Mouse (Mus musculus): Measurements from ENCODE around the gene Stub1. TPM values are rescaled to one million over a fixed set of nuclear protein-coding genes. Genes with fewer than 3 reads are reported as not detected.
A peak's percentile ranks its signal among the peaks of the same experiment; 100 is the strongest.

The Stub1 gene
- total RNA-seq, 2 experiments from 2014 or later: 101 to 131 TPM

DNA sequence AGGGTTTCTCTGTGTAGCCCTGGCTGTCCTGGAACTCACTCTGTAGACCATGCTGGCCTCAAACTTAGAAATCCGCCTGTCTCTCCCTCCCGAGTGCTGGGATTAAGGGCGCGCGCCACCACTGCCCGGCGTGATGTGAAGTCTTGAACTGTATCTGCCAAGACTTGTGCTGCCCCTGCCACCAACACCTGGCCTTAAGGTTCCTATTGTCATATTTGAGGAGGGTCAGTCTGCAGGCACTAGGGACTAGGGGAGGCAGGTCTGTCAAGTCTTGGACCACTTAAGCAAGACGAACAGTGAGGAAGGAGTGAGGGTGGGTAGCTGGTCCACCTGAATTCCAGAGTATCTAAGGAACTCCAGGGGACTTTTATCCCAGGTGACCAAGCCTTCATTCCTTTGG, 36.3 kb upstream of the Stub1 start:
- ATAC-seq (replicated peaks; ENCODE audit: poor library complexity, severe bottlenecking): no peak

DNA sequence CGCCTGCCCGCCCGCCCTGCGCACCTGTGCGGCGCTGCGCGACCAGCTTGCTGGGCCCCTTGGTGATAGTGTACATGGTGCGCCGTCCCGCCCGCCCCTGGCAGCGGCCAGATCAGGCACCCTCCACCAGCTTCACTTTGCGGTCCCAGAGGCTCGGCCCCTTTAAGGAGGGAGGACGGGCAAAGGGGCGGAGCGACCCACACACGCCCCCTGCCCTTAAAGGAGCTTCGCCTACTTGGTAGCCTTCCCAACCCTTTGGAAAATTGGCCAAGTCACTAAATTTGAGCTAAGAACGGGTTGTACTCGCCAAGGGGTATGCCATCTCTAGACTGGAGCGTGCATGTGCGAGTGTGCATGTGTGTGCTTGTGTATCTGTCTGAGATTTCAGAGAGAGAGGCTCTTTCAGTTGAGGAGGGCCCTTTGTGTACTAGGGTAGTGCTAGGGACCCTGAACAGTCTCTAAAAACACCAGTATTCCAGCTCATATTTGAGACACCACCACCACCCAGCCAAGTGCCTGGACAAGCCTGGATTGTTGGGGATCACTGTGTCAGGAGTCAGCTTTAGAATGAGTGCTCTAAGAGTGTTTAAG, 35.5 kb upstream of the Stub1 start, which contains the start of gene Mcrip2:
Gene Mcrip2, minus strand, starts transcription at position 164 of the 591 bp plus-strand sequence.
- peak; percentile 83 for ATAC-seq (replicated peaks; ENCODE audit: poor library complexity, severe bottlenecking)

DNA sequence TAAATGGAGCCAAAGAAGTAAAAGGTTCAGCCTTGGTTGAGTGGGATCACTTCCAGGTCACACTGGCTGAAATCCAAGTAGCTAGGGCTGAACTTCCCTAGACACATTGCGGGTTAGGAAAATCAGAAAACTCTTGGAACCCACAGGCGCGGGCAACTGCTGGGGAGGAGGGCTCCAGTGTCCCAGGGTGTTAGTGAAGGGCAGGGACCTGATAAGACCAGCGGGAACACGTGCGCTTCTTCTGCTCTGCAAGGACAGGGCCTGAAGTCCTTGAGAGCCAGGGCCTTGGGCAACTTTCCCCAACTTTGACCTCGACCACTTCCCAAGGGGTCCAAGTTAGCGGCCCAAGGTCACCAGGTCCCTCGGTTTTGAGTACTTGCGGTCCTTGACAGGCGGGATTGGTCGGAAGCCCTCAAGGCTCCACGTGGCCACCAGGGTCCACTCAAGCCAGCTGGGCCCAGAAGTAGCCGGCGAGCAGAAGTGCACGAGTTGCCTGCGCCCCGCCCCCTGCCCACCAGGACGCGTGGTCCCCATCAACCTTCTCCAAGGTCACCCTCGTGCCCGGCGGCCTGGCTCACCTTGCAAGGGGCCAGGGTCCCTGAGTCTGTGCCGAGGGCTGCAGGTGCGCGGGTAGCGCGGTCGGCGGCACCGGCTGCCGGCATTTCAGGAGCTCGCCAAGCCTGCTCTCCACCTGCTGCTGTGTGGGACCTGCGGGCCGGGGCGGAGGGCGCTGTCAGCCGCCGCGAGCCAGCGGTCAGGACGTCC, 34.8 kb upstream of the Stub1 start:
- ATAC-seq (replicated peaks; ENCODE audit: poor library complexity, severe bottlenecking): peak; percentile 50

DNA sequence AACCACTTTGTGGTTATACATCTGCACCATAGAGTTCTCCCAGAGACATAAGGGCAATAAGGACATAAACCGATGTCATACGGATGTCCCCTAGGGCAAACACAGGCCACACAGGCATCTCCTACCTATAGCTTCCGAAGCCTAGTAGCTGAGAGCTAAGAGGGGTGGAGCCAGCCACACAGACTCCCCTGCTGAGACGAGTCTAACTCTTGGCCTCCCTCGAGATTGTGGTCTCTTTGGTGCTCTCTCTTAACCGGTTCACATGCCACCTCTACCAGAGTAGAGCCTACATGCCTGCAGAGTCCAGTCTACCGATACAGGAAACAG, 34.3 kb upstream of the Stub1 start:
- peak; percentile 13; the same call in 1 of the 2 replicates for ATAC-seq (replicated peaks; ENCODE audit: poor library complexity, severe bottlenecking)

DNA sequence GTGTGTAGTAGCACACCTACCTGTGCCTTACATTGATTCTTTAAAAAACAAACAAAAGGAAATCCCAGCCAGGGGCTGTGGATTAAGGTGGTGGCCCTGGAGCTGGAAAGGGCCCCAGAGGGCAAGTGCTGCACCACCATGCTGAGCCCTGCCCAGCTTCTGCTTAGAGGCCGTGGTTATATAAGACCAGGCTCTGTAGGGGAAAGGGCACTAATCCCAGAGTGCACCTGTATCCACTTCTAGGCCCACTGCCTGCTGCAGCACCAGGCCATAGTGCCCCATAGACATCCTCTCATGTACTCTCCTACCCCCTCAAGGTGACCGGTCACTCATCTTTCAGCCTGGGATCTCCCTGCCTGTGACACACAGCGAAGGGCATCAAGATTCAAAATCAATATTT, 33.0 kb upstream of the Stub1 start:
- ATAC-seq (replicated peaks; ENCODE audit: poor library complexity, severe bottlenecking): no peak

DNA sequence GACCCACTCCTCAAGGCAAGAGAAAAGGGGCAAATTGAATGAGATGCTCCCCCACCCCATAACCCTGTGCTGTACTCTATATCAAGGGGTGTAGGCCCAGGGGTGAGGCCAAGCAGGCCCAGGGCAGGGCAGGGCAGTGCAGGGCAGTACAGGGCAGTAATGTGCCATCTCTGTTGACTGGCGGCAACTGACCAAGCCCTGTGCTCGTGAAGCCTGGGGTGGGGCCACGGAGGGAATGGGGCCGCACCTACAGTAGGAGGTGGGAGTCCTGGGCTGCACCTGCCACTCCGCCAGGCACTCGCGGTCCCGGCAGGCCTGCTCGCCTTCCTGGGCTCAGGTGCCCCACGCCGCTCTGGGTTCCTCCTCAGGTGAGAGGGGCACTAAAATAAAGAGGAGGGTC, 32.1 kb upstream of the Stub1 start:
- no peak for ATAC-seq (replicated peaks; ENCODE audit: poor library complexity, severe bottlenecking)

DNA sequence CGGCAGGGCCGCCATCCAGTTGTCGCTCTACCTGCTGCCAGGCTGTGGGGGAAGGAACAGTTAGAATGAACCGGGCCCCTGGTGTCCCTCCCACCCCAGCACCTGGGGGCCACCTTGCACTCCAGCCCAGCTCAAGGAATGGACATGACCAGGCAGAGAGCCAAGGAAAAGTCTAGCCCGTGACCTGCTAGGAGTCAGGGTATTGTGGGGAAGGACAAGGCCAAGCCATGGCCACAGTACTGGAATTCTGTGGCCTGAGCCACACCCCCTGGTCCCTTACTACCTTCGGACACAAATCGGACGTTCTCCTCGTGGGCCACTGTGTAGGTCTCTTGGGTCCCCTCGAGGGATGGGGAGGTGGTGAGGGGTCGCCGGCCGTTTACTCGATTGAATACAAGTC, 31.1 kb upstream of the Stub1 start:
- ATAC-seq (replicated peaks; ENCODE audit: poor library complexity, severe bottlenecking): no peak

DNA sequence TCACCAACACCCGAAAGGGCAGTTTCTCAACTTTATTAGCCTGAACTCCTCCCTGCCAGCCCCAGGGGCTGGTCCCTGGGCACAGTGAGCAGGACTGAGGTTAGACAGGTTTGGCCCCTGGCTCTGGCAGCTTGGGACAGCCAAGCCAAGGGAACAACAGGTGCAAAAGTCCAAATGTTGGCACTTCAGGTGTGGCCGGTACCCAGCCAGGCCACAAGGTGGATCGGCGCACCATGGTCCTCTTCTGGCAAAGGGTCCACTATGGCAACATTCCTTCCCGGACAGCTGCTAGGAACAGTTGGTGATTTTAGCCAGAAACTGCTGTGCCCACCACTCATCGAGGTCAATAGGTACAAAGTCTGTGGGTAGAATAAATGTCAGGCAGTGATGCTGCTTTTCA, 30.5 kb upstream of the Stub1 start:
- no peak for ATAC-seq (replicated peaks; ENCODE audit: poor library complexity, severe bottlenecking)

DNA sequence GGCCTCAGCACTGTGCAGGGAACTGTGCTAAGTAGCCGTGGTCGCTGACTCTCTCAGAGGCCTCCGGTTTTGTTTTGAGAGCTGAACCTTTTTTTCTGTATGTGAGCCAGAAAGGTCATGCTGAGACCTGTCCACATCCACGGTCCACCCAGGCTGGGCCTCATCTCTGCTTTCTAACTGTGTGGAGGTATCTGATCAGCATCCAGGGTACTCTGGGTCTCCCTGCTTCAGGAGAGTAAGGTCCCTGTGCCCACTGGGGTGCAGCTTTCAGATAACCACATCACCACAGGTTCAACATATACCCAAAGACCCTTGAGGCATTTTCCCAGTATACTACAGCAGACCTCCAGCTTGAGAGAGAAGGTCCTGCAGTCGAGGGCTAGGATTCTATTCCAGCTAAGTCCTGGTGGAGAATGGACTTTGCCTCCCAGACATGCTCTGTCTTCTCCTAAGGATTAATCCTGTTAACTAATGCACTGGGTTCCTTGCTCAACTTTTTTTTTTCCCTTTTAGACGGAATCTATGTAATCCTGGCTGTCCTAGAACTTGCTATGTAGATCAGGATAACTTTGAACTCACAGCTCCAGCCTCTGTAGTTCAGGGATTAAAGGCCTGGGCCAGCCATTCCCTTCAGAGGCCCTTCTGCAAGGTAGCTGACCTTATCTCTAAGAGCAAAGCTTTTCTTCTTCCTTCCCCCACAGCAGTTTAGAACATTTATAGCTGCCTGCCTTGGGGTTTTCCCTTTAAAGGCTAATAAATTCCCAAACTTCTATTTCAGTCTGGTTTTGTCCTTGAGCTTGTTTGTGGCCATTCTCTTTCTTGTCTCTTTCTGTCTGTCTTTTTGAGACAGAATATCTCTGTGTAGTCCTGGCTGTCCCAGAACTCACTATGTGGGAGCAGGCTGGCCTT, 28.8 kb upstream of the Stub1 start:
- no peak for ATAC-seq (replicated peaks; ENCODE audit: poor library complexity, severe bottlenecking)

DNA sequence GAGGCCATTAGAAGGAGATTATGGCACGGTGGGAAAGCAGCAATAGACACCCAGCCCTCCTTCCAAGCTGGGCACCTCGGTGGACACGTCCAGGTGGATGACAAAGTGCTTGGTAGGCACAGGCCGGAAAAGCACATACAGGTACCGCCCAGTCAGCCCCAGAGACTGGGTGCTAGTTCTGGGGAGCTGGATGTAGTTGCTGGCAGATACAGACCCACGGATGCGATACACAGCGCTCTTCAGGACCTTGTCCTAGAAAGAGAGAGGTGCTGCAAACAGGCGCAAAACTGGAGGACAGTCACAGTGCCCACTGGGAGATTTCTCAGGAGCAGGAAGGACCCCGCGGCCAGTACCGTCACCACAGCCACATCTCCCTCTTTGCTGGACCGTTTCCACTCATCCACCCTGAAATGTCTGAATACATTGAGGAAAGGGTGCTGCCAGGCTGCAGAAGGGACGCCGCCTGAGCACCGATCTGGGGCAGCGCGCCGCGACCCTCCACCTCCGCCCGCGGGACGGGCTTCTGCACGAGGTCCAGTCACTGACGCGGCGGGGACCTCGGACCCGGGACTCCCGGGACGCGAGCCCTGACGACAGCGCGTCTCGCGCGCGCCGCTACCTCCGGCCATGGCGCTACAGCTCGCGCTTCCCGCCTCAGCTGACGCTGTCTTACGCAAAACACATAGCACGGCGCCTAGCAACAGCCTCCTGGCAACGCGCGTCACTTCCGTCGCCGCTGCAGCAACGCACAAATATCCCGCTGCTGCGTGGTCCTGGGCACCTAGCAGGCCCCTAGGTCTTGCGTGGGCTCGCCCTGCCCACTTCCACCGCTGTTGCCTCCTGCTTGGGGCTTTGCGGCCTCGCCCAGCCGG, 27.9 kb upstream of the Stub1 start, which contains the start of gene Wdr90:
Gene Wdr90, minus strand, starts transcription at position 670 of the 872 bp plus-strand sequence.
- peak; percentile 97 for ATAC-seq (replicated peaks; ENCODE audit: poor library complexity, severe bottlenecking)

DNA sequence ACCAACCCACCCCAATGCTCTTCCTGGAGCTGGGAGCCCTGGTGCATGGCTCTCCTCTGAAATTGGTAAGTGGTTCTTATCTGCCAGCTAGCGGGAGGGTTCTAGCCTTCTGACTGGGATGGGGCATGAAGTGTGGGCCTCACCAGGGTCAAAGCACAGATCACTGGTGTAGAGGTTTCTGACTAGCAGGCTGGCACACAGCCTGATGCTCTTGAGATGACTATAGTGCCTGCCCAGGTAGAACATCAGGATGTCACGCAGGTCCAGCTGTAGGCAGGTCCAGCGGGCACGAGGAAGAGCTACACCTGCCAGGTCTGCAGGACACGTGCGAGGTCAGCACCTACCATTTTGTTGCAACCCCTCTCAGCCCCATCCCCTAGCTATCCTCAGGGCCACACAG, 27.0 kb upstream of the Stub1 start:
- ATAC-seq (replicated peaks; ENCODE audit: poor library complexity, severe bottlenecking): no peak

DNA sequence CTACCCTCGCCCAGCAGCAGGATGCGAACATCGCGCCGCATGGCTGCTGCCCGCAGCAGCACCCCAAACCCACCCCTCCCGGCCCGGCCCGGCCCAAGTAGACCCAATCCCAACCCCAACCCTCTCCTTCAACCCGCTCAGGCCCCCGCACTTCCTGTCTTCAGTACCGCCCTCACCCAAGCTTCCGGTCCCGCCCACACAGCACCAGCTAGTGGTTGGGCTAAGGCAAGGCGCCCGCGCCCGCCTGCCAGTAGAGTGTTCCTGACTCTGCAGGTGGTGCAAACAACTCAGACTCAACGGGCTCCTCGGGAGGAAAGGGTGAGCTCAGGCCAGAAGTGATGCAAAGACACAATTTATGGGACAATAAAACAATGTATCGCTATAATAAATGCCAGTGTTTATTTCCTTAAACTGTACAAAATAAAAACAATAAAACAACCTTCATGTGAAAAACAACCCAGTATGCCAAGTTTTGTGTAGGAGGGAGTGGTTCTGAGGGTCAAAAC, 11.2 kb upstream of the Stub1 start, which contains the start of gene Rhot2:
Gene Rhot2, minus strand, starts transcription at position 456 of the 506 bp plus-strand sequence.
- ATAC-seq (replicated peaks; ENCODE audit: poor library complexity, severe bottlenecking): peak; percentile 95

DNA sequence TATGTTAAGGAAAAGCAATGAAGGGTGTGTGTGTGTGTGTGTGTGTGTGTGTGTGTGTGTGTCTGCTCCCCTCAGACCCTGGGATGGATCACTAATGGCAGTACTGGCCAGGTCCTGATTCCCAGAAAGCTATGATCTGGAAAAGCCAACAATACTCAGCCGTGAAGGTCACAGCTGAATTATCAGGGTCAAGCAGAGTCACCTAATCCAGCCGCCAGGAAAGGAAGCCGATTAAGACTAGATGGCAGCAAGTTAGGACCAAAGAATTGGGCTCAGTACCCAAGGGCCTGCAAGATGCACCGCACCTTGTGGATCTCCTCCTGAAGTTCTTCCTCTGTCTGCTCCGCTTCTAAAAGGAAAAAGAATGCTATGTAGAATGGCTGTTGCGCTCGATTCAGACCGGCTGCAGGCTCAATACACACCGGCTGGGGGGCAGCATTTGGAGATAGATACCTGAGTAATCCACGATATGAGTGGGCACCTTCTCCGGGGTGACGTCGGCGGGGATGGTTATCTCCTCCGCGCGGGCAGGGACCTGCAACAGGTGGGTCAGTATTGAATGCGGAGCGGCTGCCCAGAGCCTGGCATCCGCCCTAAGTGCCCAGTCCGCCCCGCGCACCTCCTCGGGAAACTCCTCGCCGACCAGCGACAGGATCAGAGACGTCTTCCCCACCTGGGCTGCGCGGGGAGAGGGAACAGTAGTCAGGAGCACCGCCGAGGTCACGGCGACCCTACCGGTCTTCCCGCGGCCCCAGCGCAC, 10.6 kb upstream of the Stub1 start:
- ATAC-seq (replicated peaks; ENCODE audit: poor library complexity, severe bottlenecking): no peak

DNA sequence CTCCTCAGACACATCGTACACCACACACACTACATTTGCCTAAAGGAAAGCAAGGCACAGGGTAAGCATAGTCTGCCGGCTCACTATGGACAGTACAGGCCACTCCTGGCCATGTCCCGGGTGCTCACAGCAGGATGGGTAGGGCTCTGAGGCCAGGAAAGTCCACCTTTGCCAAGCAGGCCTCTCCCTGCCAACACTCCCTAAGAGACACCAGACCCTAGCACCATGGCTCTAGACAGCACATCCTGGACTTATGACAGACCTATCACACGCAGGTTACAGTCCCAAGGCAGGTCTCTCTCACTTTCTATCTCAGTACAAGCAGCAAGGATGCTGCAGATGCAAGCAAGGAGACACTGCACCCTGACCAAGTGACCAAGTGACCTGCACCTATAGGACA, 9.9 kb upstream of the Stub1 start:
- no peak for ATAC-seq (replicated peaks; ENCODE audit: poor library complexity, severe bottlenecking)

DNA sequence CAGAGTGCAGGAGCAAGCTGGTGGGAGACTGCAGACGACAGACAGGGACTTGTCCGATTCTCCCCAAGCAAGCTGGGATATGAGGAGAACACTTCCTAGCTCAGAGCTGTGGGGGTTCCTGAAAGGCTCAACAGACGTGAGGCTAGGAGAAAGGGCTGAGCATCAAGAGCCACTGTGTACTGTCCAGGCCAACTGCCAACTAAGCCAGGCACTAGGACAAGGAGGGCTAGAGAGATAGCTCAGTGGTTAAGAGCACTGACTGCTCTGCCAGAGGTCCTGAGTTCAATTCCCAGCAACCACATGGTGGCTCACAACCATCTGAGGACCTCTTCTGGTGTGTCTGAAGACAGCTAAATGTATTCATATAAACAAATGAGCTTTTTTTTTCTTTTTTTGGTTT, 9.3 kb upstream of the Stub1 start:
- no peak for ATAC-seq (replicated peaks; ENCODE audit: poor library complexity, severe bottlenecking)

DNA sequence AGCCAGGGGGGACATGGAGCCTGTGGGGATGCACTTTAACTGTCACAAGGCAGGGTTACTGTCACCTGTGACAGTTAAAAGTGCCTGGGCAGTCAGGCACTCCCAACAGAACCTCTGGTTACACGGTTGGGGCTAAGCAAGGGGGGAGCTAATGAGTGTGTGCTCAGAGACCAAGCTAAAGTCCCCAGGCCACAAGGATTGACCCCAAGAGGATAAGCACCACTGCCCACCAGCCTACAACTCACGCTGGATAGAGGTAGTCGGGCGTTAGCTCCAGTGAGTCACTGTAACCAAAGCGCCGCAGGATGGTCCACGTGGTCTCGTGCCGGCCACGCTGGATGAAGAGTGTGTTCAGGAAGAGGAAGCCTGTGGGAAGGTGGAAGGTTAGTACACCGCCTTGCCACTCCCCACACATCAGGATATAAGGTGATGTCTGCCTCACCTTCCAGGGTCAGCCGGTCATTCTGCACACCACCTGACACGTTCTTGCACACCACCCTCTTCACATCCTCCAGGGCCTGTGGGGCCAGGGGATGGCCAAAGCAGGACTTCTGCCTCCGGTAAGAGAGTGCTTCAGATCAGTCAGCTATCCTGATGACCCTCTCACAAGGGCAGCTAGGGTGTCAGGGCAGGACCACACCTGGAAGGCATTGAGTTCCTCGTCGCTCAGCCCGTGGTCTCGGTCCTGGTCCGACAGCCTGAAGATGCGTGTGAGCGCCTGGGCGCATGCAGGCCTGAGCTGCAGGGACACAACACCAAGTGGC, 8.1 kb upstream of the Stub1 start, which contains the start of gene Gm20683:
Gene Gm20683, minus strand, starts transcription at position 647 of the 764 bp plus-strand sequence.
- ATAC-seq (replicated peaks; ENCODE audit: poor library complexity, severe bottlenecking): no peak

DNA sequence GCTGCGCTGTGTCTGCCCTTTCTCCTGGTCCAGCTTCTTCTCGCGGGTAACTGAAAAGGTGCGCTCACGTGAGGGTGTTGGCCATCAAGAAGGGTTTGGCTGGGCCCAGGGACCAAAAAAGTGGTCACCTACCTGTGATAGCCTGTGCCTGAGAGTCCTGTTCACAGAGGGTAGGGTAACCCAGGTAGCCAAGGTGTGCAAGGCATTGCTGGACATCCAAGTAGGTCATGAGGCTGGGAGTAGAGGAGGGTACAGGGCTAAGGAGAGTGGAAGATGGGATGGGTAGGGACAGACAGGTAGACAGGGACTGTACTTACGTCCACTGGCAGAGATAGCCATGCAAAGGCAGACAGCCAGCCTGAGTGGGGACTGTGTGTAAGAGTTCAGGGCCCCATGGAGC, 7.3 kb upstream of the Stub1 start:
- ATAC-seq (replicated peaks; ENCODE audit: poor library complexity, severe bottlenecking): no peak
